Mouse (Mus musculus): ENCODE measurements around the gene Arhgap22.

DNA sequence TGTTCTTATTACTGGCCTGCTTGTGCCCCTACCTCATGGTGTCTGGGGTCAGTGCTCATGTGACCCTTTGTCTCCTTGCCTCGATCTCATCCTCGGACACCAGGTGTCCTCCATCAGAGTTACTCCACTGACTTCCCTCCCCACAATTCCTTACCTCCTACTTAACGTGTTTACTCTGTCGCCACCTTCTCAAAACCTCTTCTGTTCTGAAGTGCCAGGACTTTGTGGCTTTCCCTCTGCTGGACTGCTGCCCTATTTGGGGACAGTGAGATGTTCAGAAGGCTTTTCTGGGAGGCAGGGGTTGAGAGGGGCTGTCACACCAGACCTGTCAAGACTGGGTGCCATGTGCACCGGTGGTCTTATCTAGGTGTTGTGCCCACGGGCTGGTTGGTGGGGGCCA lies 139.1 kb downstream of the Arhgap22 start:
- TF ChIP-seq CTCF (conservative IDR thresholded peaks at IDR 0.05; ENCODE audit: insufficient read depth, insufficient read length, low read depth, low read length) (no peak), POLR2A (IDR thresholded peaks at IDR 0.05; ENCODE audit: low read depth, low read length) (no peak)
